Mouse (Mus musculus): ENCODE measurements around the gene Meltf.
A peak's percentile ranks its signal among the peaks of the same experiment; 100 is the strongest.

Gene Meltf

DNA sequence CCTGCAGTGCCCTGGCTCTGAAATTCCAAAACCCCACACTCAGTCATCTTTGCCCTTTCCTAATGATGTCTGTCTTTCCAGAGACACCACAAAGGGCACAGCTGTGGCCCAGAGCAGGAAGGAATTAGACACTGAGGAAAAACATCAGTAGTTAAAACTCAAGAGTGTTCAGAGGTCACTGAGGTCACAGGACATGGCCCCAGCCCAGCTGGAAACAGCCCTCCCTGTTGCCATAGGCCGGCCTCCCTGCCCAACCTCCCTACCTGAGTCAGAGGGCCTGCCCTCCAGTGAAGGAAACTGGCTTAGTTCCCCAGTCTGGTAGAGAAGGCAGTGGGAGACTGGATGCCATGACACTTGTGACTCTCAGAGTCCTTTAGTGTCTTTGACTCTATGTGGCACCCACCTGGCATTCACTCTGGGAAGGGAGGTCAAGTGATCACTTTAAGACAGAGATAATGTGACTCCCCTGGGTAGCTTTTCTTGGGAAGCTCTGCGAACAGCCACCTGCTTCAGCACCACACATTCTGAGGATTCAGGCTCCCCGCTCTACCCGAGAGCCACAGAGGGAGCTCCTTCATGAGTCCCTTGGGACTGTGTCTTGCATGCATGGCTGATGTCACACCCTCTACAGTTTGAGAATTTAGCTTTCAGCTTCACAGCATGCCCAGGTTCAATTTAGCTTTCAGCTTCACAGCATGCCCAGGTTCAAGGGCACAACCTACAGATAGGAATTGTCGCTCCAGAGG lies 15.0 kb downstream of the Meltf start:
- DNase-seq (ENCODE audit: low read depth), result no peak

DNA sequence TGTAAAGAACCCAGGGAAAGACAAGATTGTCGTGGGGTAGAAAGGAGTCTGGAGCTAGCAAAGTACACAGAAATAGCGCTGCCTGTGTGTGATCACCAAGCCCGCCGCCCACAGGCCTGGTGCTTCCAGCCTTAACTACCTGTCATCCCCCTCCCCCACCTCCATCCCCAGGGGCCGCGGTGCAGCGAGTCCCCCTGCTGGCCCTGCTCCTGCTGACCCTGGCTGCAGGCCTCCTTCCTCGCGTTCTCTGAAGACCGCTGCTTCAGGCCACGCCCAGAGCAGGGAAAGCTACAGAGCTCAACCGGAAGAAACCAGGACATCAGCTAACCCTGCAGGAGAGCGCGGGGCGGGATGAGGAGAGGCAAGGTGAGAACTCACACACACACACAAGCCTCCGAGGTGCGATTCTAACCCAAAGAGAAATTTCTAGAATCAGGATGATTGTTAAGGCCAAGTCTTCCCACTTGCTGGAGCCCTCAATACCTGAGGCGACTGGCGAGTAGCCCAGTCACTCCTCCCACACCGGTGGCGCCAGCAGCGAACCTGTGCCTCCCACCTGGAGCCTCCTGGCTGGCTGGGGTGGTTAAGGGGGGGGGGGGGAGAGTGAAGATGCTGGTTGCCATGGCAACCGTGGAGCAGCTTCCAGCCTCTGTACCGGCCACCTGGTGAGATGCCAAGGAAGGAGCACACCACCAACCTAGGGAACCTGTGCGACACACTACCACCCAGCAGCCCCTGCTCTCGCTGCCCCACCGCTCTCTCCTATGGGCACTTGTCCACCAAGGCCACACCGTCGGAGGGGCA lies 18.6 kb downstream of the Meltf start:
- DNase-seq (ENCODE audit: low read depth), result no peak

DNA sequence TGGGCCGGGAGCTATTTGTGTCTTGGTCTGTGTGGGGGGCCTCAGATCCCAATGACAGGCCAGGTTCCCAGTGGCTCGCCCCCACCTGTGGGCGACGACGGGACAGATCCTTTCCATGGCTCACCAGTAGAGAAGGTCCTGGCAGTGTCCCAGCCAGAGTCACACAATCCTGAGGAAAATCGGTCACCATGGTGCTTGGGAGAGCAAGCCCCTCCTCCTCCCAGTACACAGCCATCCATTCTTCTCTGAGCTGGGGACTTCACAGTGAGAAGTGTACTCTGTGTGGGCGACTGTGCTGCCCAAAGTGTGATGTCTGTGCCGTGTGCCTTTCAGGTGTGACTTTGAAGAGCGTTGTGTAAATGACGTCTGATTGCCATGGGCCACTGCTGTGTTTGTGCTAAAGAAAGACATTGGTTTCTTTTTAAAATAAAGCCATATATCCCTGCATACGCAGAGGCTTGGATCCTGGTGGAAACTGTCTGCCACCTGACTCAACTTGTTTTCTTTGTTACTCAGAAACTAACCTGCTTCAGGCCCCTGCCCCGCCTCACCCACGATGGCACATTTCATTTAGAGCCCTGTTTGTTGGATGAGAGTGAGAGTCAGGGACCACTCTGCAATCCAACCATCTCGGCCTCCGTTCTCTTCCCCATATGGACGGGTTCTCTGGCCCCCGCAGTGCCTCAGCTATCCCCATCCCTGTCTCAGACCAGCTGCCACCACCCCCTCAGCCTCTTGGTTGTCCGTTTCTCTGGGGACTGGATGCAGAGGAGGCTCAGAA lies 20.1 kb downstream of the Meltf start:
- no peak for DNase-seq (ENCODE audit: low read depth)

DNA sequence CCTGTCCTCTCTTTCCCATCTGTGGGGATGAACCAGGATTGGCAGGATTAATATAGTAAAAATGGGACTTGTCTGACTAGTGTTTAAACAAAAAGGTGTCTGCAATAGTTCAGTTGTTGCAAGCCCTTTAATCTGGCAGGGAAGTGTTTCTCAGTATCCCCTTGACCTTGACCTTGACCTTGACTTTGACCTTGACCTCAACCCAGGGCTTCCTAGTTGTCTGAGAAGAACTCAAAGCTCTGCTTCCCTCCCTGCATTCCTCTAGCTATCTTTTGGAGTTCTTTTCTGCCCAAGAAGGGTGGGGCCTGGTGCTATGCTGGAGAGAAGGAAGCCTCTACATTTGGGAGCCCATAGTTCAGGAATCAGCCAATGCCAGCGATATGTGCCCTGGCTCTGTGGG lies 23.3 kb downstream of the Meltf start:
- no peak for DNase-seq (ENCODE audit: low read depth)

DNA sequence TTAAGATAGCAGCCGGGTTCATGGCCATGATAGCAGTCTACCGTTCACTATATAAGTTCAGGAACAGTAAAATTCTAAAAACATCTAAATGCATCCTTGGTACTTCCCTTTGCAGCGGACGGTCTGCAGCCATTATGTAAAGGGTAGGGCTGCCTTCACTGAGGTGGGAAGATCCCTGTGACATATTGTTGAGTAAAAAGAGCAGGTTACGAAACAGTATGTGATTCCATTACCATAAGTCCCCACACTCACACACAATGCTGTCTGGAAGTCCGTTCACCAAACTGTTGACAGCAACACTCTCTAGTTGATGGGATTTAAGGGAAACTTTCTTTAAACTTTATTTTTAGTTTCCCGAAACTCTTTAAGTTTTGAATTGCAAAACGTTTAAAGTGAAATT lies 24.6 kb downstream of the Meltf start:
- DNase-seq (ENCODE audit: low read depth), result no peak

DNA sequence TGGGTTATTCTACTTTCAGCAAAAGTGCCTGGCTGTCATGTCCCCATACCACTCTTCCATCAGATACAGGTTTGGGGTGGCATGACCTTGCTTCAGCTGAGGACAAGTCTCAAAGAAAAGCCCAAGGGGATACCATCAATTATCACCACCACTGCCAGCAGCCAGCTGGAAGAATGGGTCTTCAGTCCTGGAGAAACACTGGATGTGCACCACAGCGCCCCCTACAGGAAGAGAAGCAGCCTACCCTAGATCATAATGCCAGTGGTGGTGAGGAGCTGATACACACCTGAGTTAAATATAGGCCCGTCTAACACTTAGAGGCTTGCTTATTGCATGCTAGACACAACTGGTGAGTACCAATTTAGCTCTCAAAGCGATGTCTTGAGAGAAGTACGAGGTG lies 26.7 kb downstream of the Meltf start:
- DNase-seq (ENCODE audit: low read depth), result no peak

DNA sequence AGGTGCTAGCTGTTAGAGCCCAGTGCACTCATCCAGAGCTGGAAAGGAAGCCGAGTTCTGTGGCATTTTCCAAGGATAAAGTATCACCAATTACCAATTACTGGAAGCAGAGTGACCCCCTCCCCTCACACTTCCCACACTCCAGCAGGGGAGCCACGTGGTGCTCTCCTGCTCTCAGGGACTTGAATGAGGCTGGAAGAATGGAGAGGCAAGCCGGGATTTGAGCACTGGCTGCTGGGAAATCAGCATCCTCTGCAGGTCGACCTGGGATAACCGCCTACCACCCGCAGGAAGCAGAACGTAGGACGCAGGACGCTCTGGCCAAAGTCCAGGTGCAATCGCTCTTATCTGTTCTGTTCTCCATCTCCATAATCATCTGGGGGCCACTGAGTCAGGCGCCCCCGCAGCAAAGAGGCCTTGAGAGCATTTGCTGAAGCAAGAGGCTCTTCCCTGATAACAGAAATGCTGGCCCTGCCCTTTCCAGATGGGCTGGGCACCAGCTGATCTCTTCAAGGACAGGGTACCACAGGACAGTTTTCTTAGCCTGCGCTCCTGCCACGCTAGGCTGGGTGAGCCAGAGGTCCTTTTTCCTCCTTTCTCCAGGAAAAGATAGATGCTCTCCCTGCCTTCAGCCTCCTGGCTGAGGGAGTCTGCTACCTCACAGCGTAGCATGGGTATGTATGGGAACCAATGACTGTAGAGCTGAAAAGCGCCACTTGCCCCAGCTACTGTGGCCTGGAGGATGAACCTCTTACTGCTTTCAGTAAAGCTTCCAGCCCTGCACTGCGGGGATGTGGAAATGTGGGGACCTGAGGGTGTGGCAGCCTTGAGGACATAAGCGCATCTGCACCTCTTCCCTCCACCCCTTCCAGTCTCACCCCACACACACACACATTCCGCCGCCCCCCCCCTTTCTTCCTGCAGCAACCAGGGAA lies 27.5 kb downstream of the Meltf start:
- no peak for DNase-seq (ENCODE audit: low read depth)

DNA sequence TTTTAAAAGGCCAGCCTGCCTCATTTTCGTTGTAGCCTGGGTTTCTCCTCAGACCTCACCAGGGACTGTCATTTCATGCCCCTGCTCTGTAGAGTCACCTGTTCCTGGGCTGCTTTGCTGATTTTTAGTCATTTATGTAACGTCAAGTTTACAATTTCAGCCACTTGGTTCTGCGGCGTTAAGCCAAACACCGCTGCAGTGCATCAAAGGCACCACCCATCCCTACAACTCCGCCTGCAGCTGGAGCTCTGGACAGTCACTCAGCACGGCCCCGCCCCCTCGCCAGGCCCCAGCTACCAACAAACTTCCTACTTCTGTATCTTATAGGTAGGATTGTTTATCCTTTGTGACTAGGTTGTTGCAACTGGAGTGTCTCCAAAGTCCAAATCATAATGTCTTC lies 28.3 kb downstream of the Meltf start:
- DNase-seq (ENCODE audit: low read depth), result no peak

DNA sequence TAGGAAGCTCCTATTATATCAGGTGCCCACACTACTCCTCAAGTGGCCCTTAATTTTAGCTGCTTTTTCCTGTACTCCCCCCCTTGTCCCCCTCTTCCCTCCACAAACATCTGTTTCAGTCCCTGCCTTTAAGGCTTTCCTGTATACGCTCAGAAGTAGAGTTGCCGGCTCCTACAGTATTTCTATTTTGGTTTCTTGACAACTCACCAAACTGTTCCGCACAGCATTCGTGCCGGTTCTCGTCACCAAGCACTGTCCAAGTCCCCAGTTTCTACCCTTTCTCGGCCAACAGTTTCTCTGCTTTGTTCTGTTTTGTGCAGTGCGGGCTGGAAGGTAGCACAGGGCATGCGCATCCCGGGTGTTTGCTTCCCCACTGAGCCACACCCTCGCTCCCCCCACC lies 30.3 kb downstream of the Meltf start:
- DNase-seq (ENCODE audit: low read depth), result no peak

DNA sequence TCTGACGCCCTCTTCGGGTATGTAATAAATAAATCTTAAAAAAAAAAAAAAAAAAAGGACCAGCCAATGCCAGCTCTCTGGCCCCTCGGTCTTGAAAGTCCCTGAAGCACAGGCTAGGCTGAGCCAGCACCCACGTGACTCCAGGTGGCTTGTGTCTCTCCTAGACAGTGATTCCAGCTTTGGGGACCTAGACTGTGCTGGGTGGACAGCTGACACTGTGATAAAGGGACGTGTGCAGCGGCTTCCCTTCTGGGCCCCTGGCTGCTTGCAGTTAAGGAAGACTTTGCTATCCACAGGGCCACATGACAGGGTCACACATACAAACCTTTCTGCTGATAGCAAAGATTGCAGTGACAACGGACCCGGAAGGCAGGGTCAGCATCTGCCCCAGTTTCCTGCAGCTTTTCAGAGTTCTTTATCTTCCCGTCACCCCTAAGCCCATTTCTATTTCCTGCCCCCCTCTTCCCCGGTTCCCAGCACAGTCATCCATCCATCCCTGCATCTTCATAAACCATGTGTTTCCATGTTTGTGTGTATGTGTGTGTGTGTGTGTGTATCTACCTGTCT lies 31.8 kb downstream of the Meltf start:
- DNase-seq (ENCODE audit: low read depth), result no peak

DNA sequence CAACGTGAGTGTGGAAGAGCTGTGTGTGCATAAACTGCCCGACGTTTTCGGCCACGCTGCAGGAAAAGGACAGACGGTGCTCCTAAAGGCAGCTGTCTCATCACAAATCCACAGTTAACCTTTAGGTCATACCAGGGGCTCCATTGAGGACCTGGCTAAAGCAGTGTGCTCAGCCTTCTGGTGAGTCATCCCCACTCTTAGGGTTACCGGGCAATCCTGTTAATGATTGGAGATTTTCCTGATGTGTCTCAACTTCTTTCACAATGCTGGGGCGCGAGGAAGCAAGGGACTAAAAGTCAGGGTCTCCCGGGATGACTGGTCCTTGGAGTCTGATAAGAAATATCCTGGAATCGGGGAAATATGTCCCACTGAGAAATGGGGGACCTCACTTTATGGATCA lies 39.2 kb downstream of the Meltf start:
- no peak for DNase-seq (ENCODE audit: low read depth)

DNA sequence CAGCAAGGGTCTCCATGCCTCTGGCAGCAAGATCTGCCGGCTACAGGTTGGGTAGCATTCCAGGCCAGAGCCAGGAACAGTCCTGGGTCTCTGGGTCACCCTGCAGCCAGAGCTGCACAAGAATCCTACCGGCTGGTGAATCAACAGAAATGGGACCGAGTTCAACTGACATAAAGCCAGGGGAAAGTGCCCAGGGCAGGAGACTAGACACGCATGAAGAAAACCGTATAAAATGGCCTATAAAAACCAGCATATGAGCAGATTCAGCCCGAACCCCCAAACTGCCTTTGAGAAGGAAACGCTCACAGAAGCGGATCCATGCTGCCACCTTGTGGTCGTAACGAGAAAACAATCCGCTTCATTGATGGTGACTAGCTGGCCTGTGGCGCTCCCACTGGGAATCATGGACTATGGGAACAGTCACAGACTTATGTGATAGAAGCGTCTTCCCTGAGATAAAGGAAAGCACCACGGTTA lies 39.7 kb downstream of the Meltf start:
- DNase-seq (ENCODE audit: low read depth), result peak; percentile 46

DNA sequence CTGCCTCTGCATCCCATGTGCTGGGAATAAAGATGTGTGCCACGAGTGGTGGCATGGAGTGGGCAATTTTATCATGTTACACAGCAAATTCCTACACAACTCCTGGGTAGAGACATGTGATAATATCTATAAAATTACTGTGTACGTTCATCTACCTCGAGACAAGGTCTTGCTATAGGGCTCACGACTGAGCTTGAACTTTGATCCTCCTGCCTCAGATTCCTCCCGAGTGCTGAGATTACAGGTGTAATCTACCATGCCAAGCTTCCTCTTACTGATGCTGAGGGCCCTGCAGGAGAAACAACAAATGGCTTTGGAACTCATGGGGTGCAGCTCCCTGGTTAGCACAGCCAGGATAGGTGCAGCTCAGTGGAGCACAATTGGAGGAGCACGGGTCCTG lies 45.8 kb downstream of the Meltf start:
- DNase-seq (ENCODE audit: low read depth), result no peak

DNA sequence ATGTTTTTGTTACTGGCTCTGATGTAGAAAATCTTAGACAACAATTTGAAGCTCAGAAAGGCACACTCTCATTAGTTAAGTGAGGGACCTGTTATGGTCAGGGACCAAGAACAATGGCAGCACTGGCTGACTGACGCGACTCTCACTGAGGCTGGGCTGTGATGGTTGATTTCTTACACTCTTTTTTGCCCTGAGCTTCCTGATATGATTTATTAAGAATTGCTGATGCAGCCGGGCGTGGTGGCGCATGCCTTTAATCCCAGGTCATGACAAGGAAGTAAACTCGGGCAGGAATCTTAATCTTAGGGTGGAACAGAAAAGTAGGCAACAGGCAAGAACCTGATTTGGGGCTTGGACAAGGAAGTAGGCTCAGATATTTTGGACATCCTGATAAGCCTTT lies 47.5 kb downstream of the Meltf start:
- no peak for DNase-seq (ENCODE audit: low read depth)

DNA sequence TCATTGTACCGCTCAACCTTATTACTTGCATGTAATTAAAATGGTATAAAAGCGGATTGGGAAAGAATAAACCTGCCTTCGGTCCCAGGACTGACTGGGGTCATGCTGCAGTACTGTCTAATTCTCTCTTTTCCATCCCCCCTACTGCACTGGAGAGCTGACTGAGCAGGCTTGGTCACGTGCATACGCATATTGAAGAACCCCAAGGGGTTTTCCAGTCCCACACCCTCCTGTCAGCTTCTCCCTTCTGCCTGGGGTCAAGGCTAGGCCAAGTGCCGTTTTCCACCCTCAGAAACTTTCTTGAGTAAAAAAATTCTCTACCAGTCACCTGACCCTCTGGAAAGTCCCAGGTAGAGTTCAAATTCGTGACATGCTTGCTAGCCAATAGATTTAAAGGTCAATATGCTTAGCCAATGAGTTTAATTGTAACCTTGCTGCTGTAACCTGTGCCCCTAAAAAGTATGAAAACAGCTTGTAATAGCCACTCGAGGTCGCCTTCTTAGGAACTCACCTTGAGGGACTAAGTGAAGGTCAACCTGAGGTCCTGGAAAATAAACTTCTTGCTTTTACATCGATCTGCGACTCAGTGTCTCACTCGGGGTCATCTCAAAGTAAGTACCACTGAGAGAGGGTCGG lies 48.1 kb downstream of the Meltf start:
- DNase-seq (ENCODE audit: low read depth), result no peak

DNA sequence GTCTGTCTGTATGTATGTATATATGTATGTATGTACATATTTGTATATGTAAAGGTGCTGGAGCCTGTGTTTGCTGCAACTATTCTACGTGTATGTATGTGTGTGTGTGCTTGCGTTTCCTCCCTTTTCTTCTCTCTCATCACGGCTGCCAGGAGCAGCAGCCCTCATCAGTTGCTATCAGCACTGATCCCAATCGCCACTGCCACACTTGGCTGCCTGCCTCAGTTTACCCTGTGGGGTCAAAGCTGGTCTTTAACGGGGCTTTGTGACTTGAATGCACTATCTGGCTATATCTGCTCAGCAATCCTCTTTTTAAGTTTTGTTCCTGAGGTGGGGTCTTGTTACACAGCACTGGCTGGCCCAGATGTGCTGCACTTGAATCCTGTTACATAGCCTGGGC lies 48.8 kb downstream of the Meltf start:
- DNase-seq (ENCODE audit: low read depth), result no peak

DNA sequence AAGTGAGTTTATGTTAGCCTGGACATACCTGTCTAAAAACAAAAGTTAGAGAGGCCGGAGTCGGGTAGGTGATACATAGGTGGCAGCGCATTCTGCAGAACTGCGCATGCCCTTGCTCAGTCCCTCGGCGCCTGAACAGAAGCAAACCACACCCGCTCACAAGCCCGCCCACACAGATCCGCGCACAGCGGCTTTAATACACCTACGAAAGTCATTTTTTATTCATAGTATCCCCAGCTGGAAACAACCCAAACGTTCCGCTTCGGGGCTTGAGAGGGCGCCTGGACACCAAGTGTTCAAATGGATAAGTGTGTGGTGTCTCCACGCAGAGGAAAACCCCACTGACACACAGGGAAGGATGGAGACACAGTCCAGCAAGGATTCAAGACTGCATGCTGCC lies 52.7 kb downstream of the Meltf start:
- no peak for DNase-seq (ENCODE audit: low read depth)

DNA sequence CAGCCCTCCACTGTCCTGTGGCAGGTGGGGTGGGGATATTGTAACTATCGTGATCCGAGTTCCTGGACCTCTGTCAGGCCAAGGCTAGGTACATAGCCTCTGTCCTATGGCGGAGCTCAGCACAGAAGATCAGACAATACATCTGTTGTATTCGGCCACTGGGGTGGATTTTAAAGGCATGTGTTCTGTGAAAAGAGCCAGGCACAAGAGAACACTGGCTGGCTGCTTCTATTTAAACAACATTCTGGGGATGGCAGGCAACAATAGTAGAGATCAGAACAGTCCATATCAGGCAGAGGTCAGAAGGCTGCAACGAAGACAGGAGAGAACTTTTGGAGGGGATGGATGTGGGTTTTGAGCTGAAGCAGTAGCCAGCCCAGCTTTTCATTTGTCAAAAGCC lies 53.6 kb downstream of the Meltf start:
- no peak for DNase-seq (ENCODE audit: low read depth)

DNA sequence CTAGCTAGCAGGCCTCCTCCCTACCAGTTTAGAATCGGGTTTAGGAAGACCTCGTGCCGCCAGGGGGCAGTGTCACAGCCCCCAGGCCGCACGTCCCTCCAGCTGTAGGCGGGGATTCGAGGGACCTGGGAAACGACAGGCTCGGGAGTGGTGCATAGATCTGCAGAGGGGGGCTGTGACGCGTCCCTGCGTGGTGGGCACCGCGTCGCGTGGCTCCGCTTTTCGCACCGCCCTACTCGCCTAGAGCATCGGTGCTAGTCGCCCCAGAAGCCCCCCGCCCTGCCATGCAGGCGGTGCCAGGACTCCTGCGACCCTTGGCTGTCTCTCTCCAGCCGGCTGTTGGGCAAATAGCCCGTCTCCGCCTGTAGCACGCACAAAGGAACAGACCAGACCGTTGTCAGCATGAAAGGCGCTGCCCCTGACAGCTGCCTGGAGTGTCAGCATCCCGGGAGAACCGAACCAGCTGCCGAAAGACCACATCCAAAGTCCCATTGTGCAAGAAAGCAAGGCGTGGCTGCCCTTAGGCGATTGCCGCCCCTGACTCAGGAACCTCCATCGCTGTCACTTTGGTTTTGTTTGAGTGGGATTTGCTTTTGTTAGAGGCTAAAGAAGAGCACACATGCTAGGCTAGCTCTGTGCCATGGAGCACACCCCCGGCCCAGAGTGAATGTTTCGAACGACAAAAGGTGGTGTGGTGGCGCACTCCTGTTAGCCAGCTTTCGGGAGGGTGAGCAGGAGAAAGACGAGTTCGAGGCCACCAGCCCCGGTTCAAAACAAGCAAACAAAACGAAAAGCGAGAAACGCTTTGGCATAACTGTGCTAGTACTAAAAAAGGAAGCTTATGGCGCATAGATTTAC lies 54.5 kb downstream of the Meltf start:
- peak; percentile 49 for DNase-seq (ENCODE audit: low read depth)

All from fibroblast of lung, adult 2 months (primary cell).